Mouse (Mus musculus) midbrain, embryonic 16.5 days (tissue): ENCODE measurements around the gene Gm4559. TPM values are rescaled to one million over a fixed set of nuclear protein-coding genes. Genes with fewer than 3 reads are reported as not detected.
"Not testable (repeated sequence)": the region's sequence is repeated elsewhere in the genome, so short reads cannot be mapped to it uniquely, and the experiment has no call there.

Source experiments
- ATAC-seq: fragments of 200-750 bp; cut with Nextera tagmentation; 2 replicates; pipeline ENCODE4 v1.8.0; 2017; ENCODE audit warnings: moderate TSS enrichment
- H3K27ac ChIP-seq: fragments of 300-500 bp; sonication (generic); 2 replicates; pipeline ENCODE4 v1.5.1; 2014; ENCODE audit warnings: mild to moderate bottlenecking, low read length, mixed read lengths
- H3K27me3 ChIP-seq: fragments of 300-500 bp; sonication (generic); 2 replicates; pipeline ENCODE4 v1.6.1; 2014; ENCODE audit warnings: low read depth, low read length, mixed read lengths; ENCODE audit not compliant: control insufficient read depth, insufficient read depth
- H3K36me3 ChIP-seq: fragments of 300-500 bp; sonication (generic); 2 replicates; pipeline ENCODE4 v1.6.1; 2014; ENCODE audit warnings: mild to moderate bottlenecking, low read length, moderate library complexity, mixed read lengths; ENCODE audit not compliant: control insufficient read depth, insufficient read depth
- H3K4me1 ChIP-seq: fragments of 300-500 bp; sonication (generic); 2 replicates; pipeline ENCODE4 v1.6.1; 2014; ENCODE audit warnings: mild to moderate bottlenecking, low read length, mixed read lengths; ENCODE audit not compliant: control insufficient read depth, insufficient read depth
- H3K4me2 ChIP-seq: fragments of 300-500 bp; sonication (generic); 2 replicates; pipeline ENCODE4 v1.6.1; 2014; ENCODE audit warnings: mild to moderate bottlenecking, low read length, mixed read lengths
- H3K4me3 ChIP-seq: fragments of 300-500 bp; sonication (generic); 2 replicates; pipeline ENCODE4 v1.5.1; 2014; ENCODE audit warnings: low read depth, mild to moderate bottlenecking, low read length, moderate library complexity, mixed read lengths
- H3K9ac ChIP-seq: fragments of 300-500 bp; sonication (generic); 2 replicates; pipeline ENCODE4 v1.6.1; 2014; ENCODE audit warnings: low read depth, low read length, mixed read lengths
- H3K9me3 ChIP-seq: fragments of 300-500 bp; sonication (generic); replicated peaks from 2 replicates; pipeline ENCODE4 v1.6.1; 2014; ENCODE audit warnings: mild to moderate bottlenecking, low read length, mixed read lengths; ENCODE audit not compliant: control insufficient read depth, poor library complexity, severe bottlenecking
- WGBS: fragments of 180-500 bp; shearing (Covaris S2); extraction: QIAGEN DNeasy Blood & Tissue Kit; methylation state at CpG from one replicate; pipeline ENCODE4 v1.1.7; 2014; 5-methylcytosine and 5-hydroxymethylcytosine counted together
- polyA plus RNA-seq: library from polyadenylated mRNA; unstranded; fragments of >200 nt; fragmentation: Nextera tagmentation; extraction: Ambion mirVana; gene quantifications from 2 replicates; pipeline ENCODE4 v1.2.1, GENCODE M21; 2015

Gene Gm4559
- polyA plus RNA-seq, 1 experiment from 2014 or later = not detected

DNA sequence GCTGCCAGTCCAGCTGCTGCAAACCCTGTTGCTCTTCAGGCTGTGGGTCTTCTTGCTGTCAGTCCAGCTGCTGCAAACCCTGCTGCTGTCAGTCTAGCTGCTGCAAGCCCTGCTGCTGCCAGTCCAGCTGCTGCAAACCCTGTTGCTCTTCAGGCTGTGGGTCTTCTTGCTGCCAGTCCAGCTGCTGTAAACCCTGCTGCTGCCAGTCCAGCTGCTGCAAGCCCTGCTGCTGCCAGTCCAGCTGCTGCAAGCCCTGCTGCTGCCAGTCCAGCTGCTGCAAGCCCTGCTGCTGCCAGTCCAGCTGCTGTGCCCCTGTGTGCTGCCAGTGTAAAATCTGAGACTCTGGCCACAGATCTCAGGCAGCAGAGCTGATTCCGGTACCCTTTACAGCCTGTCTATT lies 29.8 kb upstream of the Gm4559 start:
- H3K36me3 ChIP-seq, H3K9ac ChIP-seq, H3K27ac ChIP-seq, ATAC-seq, H3K4me1 ChIP-seq, H3K4me3 ChIP-seq, H3K4me2 ChIP-seq, H3K27me3 ChIP-seq, H3K9me3 ChIP-seq: not testable (repeated sequence)
- WGBS = 85% methylated on average over 1 of the region's 1 CpGs

DNA sequence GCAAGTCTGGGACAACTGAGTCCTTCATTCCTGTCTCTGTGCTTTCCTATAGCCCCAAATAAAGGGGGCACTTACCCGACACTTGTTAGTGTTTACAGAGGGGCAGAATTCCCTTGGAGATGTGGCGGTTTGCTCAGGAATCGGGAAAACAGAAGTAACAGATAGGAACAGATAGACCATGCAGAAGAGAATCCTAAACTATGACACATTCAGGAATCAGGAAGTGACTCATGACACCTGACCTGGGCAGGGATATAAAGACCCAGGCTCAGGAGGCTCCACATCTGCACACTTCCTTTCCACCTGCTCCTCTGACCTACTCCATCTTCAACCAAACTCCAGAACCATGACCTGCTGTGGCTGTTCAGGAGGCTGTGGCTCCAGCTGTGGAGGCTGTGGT lies 29.1 kb upstream of the Gm4559 start, which contains the start of gene Krtap5-4:
Gene Krtap5-4, plus strand, starts transcription at position 301 of the 400 bp plus-strand sequence.
- no peaks in the 10 kb centered on the region for H3K27me3 ChIP-seq
- WGBS = 61% methylated on average over 3 of the region's 3 CpGs
- no peaks in the 10 kb centered on the region for H3K4me1 ChIP-seq
- no peak for ATAC-seq
- H3K36me3 ChIP-seq = no peaks in the 10 kb centered on the region
- H3K4me2 ChIP-seq = no peak within 1 kb of the TSS
- no peak within 1 kb of the TSS for H3K27ac ChIP-seq
- no peak within 1 kb of the TSS for H3K9ac ChIP-seq
- no peak within 1 kb of the TSS for H3K4me3 ChIP-seq
- no peaks in the 10 kb centered on the region for H3K9me3 ChIP-seq

- not testable (repeated sequence) for H3K9me3 ChIP-seq, H3K4me3 ChIP-seq, H3K4me2 ChIP-seq, H3K27me3 ChIP-seq, H3K4me1 ChIP-seq, H3K9ac ChIP-seq, H3K36me3 ChIP-seq, H3K27ac ChIP-seq, ATAC-seq
These were observed 22.9 kb upstream of the Gm4559 start, which contains the start of gene Krtap5-1 for GRCm38 (mm10) chr7:142297018-142297417. TSS of gene Krtap5-1 (minus strand) at chr7:142297118.

GRCm38 (mm10) chr7:142296108-142296507 lies 21.9 kb upstream of the Gm4559 start:
- ATAC-seq, H3K9me3 ChIP-seq, H3K9ac ChIP-seq, H3K4me1 ChIP-seq, H3K4me3 ChIP-seq, H3K4me2 ChIP-seq, H3K27me3 ChIP-seq, H3K36me3 ChIP-seq, H3K27ac ChIP-seq: not testable (repeated sequence)
- 29% methylated on average over 4 of the region's 4 CpGs for WGBS

DNA sequence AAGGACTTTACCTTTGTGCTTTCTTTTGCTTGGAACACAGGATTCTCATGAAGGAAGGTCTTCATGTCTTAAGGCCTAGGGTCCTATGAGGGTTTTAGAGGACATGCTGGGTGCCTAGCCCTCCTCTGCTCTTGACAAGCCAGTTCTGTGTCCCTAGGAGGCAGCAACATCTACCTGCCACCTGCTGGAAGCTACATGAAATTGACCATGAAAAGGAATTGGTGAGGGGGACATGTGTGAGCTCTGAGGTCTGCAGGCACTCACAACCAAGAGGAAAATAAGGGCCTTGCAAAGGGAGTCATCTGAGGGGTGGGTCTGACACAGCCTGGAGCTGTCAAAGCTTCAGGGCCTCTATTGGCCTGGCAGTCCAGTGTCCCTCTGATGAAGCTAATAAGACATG lies 21.3 kb upstream of the Gm4559 start:
- no peaks in the 10 kb centered on the region for H3K27me3 ChIP-seq
- H3K9ac ChIP-seq = no peak overlapping the region
- H3K27ac ChIP-seq = no peak overlapping the region
- ATAC-seq = no peak
- no peak overlapping the region for H3K4me3 ChIP-seq
- H3K36me3 ChIP-seq = no peaks in the 10 kb centered on the region
- H3K9me3 ChIP-seq = no peaks in the 10 kb centered on the region
- no peak overlapping the region for H3K4me2 ChIP-seq
- no peaks in the 10 kb centered on the region for H3K4me1 ChIP-seq

- not testable (repeated sequence) for ATAC-seq, H3K27ac ChIP-seq, H3K4me3 ChIP-seq, H3K36me3 ChIP-seq, H3K9me3 ChIP-seq, H3K27me3 ChIP-seq, H3K4me1 ChIP-seq, H3K4me2 ChIP-seq, H3K9ac ChIP-seq
- WGBS = 3% methylated on average over 2 of the region's 2 CpGs
These were observed 19.7 kb upstream of the Gm4559 start for GRCm38 (mm10) chr7:142293851-142294250.

GRCm38 (mm10) chr7:142285910-142286612 lies 11.9 kb upstream of the Gm4559 start:
- not testable (repeated sequence) for H3K9ac ChIP-seq, H3K36me3 ChIP-seq, ATAC-seq, H3K27ac ChIP-seq, H3K27me3 ChIP-seq, H3K4me1 ChIP-seq, H3K9me3 ChIP-seq, H3K4me3 ChIP-seq, H3K4me2 ChIP-seq
- WGBS = 86% methylated on average over 9 of the region's 9 CpGs

DNA sequence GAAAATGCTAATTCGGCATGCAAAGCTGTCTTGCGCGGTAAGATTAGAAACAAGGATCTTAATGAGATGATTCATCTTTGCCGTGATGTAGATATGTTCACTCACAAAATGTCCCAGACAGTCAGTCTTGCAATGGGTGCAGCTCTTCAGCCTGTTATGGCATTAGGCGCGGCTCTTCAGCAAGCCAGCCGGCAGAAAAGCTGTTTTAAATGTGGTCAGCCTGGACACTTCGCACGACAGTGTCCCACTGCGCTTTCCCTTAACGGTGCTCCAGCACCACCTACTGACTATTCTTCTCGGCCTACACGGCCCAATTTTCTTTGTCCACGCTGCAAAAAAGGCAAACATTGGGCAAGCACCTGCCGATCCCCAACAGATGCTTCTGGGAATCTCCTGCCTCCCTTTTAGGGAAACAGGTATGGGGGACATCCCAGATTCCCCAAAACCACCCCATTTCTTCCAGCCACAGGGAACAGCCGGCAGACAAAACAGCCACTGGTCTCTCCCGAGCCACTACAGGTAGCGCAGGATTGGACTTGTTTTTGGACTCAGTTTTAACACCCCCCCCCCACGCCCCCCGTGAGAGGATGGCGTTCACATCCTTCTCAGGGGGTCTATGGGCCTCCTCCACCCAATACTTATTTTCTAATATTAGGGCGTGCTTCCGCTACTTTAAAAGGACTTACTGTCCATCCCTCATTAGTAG lies 11.1 kb upstream of the Gm4559 start:
- Histone ChIP-seq H3K4me3 (peak overlapping the region; percentile 47), H3K4me2 (peak overlapping the region; percentile 72), H3K27ac (peak overlapping the region; percentile 79), H3K36me3 (no peaks in the 10 kb centered on the region), H3K4me1 (peaks cover 8% of the 10 kb centered on the region), H3K9ac (peak overlapping the region; percentile 59), H3K9me3 (no peaks in the 10 kb centered on the region), H3K27me3 (peaks cover 7% of the 10 kb centered on the region)
- peak; percentile 84 for ATAC-seq
- WGBS = 23% methylated on average over 23 of the region's 23 CpGs

DNA sequence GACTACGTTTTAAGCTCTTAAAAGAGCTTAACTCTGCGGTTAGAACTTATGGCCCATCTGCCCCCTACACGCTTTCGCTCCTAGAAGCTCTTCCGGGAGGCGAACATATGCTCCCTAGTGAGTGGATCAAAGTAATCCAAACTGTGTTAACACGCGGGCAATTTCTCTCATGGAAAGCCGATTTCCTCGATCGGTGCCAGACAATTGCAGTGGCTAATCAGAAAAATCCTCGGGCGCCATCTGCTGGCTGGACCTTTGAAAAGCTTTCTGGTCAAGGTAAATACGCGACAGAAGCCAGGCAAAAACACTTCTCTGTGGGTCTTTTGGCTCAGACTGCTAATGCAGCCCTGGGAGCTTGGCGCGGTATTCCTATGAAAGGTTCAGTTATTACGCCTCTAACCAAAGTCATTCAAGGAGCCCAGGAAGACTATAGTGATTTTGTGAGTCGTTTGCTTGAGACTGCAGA lies 10.5 kb upstream of the Gm4559 start:
- Histone ChIP-seq H3K27ac (peak overlapping the region; percentile 79), H3K9ac (peak overlapping the region; percentile 59), H3K9me3 (no peaks in the 10 kb centered on the region), H3K36me3 (no peaks in the 10 kb centered on the region), H3K4me1 (peaks cover 8% of the 10 kb centered on the region), H3K27me3 (peaks cover 7% of the 10 kb centered on the region), H3K4me3 (peak overlapping the region; percentile 47), H3K4me2 (peak overlapping the region; percentile 72)
- under 1% methylated on average over 19 of the region's 19 CpGs for WGBS
- peak; percentile 87 for ATAC-seq
